In genomic region chr19:55315452-55316108, GRCm38 (mm10) we compare ENCODE assay signal across 8 mouse cellular contexts. TPM values are rescaled to one million over a fixed set of nuclear protein-coding genes. Genes with fewer than 3 reads are reported as not detected.
DNase-seq lines count a peak whose midpoint lies in the region; ATAC-seq lines count a peak whose summit lies in the region.

Zdhhc6 (minus strand) TSS chr19:55316032.

- peak within 1 kb of the TSS; percentile 76 for H3K9ac ChIP-seq in hindbrain, embryonic 16.5 days (ENCODE audit: low read depth, low read length)

- peak; percentile 83 to 95 for DNase-seq in adrenal gland, adult (ENCODE audit: inconsistent age in 2 of 2, low spot score in 1 of 2)
- peak; percentile 58 for DNase-seq in embryo, embryonic 10 days (ENCODE audit: low spot score)
- peak; percentile 88 for DNase-seq in gastrocnemius, postnatal 10 days
- DNase-seq in left cerebral cortex, adult 11 months (ENCODE audit: low spot score), result peak; percentile 50
- DNase-seq in lung, postnatal 25 days (ENCODE audit: low spot score), result peak; percentile 75
- peak; percentile 87 to 91 for DNase-seq in right cerebral cortex, postnatal 10 days (ENCODE audit: low spot score in 2 of 2)
- DNase-seq in urinary bladder, postnatal 25 days (ENCODE audit: low spot score), result peak; percentile 87

- H3K4me2 ChIP-seq in hindbrain, embryonic 16.5 days (ENCODE audit: low read length), result peak within 1 kb of the TSS; percentile 95

- peak; percentile 87 for ATAC-seq in hindbrain, embryonic 16.5 days

- peak within 1 kb of the TSS; percentile 70 for H3K4me3 ChIP-seq in hindbrain, embryonic 16.5 days (ENCODE audit: low read length)

- under 1% methylated on average over 59 of the region's 60 CpGs for WGBS in hindbrain, embryonic 16.5 days

- no peaks in the 10 kb centered on the region for H3K9me3 ChIP-seq in hindbrain, embryonic 16.5 days (ENCODE audit: control insufficient read depth, low read length)

- H3K27ac ChIP-seq in hindbrain, embryonic 16.5 days (ENCODE audit: low read depth, low read length), result peak within 1 kb of the TSS; percentile 76

- H3K4me1 ChIP-seq in hindbrain, embryonic 16.5 days (ENCODE audit: control insufficient read depth, insufficient read depth, low read depth, low read length), result peaks cover 17% of the 10 kb centered on the region

- peaks cover 16% of the 10 kb centered on the region for H3K36me3 ChIP-seq in hindbrain, embryonic 16.5 days (ENCODE audit: control insufficient read depth, insufficient read depth, low read length)

- no peaks in the 10 kb centered on the region for H3K27me3 ChIP-seq in hindbrain, embryonic 16.5 days (replicated peaks; ENCODE audit: control insufficient read depth, insufficient read depth, low read length)

RNA-seq across cellular contexts. Expression of gene Zdhhc6, which starts in this region (rescaled TPM):
- total RNA-seq in gastrocnemius, postnatal 10 days (2021), result 10 to 100 TPM; 19.8 to 26.7 TPM
- polyA plus RNA-seq in hindbrain, embryonic 16.5 days (2015; fragmentation: Nextera tagmentation; extraction: Ambion mirVana), result 65.8 and 71.4 TPM in 2 replicates

Comparison
In these comparisons a context has a peak if more than half of its experiments do, and no peak if none do; other contexts are left out.
1. Peak in every context shown above with its lines: DNase-seq, ATAC-seq, H3K4me3 ChIP-seq and H3K27ac ChIP-seq.